Mouse (Mus musculus) ovary, postnatal 36 days (tissue): ENCODE data around the gene Cables2.

ENCODE experiments used
- DNase-seq: peaks from one replicate; pipeline ENCODE4 v3.0.0; 2022; ENCODE audit warnings: low spot score, mixed read lengths

The Cables2 gene

DNA sequence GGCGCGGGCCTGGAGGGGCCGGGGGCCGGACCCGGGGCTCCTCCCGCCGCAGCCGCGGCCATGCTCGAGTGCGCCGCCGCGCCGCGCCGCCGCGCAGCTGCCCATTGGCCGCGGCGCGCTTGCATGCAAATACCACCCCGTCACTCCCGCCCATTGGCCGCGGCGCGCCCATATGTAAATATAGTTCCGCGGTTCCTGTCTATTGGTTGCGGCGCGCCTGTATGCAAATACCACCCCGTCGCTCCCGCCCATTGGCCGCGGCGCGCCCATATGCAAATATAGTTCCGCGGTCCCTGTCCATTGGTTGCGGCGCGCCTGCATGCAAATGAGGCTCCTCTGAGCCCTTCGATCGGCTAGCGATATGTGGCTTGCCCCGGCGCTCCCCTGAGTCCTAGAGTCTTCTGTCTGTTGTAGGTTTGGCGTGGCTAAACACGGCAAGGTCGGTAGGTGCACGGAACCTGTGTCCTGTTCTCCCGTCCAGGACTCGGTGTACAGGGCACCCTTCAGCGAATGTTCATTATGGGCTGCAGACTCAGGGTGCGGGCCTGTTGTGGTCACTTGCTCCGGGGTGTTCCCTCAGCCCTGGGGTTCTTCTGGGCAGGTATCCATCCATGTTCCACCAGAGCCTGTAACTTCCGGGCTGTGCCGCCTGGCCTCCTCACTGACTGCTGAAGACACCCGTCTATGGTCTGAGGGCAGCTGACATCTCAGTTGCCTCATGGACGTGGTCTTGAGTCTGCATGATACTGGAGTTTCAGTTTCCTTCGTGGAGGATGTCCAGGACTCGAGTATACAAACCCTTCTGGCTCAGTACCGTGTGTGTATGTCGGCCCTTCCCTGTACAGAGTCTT lies at the start of gene Cables2:
TSS of gene Cables2 (minus strand) at position 103 of the 851 bp plus-strand sequence.
- peak; percentile 90 for DNase-seq

DNA sequence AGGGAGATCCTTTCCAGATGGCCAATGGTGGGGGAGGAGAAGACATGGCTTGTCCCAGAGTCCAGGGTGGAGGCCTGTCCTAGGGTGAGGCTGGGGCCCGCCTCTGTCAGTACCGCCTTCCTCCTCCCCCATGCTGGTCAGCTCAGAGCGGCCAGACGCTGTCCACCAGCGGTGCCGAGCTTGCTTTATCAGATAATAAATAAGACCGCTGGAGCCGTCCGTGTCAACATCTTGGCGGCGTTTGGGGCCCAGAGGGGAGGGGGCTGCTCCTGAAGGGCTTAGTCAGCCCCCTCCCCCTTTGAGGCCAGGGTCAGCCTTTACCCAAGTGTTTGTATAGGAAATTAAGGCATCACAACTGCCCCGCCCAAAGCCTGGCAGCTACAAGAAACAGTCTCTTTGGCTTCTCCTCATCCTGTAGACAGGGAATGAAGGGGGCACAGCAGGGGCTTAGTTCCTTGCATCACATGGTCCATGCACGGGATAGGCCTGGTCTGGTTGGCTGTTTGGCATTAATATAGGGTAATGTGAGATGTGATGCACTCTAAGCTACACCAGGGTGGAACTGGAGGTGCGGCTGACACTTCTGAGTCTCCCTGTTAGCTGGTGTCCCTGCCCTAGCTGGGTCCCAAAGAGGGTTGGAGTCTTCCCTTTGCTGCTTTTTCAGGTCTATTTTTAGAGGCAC lies 49.5 kb upstream of the Cables2 start:
- DNase-seq = no peak

DNA sequence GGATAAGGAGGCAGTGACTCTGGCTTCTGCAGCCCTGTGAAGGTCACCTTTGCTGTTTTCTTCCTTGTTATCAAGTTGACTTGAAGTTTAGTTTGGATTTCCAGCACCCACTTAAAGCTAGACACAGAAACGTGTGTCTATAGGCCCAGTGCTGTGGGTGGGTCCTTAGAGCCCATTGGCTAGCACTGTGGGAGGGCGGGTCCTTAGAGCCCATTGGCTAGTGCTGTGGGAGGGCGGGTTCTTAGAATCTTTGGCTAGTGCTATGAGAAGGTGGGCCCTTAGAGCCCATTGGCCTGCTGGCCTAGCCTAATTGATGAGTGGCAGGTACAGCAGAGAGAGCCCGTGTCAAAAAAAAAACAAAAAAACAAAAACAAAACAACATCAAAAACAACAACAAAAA lies 46.9 kb upstream of the Cables2 start:
- DNase-seq = no peak

DNA sequence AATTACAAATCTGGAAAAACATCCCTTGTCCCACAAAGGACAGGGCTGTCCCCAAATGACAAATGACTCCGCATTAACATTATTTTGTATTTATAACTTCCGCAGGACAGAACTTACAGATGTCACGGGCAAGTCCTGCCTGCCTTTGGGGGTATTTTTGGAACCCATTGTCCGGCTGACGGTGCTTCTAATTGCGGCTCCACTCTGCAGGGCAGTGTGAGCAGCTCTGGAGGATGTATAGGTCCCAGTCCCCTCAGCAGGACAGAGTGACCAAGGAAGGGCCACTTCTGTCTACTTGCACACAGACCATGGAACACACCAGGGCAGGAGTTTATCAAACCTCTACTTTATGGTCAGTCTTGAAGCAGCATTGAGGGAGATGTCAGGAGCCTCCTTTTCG lies 44.3 kb upstream of the Cables2 start:
- no peak for DNase-seq

DNA sequence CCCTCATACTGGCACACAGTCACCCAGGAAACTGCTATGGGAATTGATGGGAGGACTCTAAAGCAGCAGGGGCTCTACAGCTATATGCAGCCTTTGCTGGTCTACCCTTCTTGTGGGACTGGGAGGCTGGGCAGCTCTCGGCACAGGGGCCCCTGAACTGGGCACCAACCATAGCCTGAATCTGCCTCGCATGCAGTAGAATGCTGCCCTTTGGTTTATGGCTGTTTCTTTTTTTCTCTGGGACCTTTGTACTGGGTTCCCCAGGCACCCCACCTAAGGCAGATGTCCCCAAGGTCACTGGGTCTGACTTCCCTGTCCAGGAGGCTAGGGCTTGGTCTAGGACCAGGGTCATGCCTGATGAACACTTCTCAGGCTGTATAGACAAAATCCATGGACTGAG lies 41.0 kb upstream of the Cables2 start:
- DNase-seq = no peak

DNA sequence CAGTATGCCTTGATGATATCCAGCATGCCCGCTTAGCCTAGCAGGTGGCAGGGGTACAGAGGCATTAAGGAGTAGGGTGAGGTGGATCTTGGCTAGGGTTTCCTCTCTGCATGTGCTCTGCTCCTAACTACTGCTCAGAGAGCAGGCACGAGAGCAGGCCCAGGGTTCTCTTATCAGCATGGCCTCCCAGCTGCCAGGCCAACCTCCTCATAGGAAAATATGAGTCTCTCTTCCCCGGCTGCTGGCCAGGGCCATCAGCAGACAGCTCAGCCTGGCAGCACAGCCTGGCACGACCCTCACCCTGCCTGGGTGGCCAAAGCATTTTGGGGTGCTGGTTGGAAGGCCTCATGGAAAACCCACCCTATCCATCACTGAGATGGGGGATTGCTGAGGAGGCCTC lies 37.9 kb upstream of the Cables2 start:
- DNase-seq = no peak

DNA sequence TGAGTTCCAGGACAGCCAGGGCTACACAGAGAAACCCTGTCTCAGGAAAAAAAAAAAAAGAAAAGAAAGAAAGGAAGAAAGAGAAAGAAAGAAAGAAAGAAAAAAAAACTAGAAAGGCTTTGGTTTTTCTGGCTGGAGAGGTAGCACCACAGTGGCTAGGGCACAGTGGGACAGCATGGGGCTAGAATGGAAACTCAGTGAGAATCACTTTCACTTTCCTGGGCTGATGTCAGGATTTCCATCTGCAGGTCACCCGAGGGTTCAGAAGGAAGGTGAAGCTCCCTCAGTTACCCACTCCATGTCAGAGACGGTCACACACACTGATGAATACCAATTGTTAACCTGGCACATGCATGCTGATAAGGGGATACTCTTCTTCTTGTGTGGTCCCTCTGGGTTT lies 34.4 kb upstream of the Cables2 start:
- DNase-seq = no peak

DNA sequence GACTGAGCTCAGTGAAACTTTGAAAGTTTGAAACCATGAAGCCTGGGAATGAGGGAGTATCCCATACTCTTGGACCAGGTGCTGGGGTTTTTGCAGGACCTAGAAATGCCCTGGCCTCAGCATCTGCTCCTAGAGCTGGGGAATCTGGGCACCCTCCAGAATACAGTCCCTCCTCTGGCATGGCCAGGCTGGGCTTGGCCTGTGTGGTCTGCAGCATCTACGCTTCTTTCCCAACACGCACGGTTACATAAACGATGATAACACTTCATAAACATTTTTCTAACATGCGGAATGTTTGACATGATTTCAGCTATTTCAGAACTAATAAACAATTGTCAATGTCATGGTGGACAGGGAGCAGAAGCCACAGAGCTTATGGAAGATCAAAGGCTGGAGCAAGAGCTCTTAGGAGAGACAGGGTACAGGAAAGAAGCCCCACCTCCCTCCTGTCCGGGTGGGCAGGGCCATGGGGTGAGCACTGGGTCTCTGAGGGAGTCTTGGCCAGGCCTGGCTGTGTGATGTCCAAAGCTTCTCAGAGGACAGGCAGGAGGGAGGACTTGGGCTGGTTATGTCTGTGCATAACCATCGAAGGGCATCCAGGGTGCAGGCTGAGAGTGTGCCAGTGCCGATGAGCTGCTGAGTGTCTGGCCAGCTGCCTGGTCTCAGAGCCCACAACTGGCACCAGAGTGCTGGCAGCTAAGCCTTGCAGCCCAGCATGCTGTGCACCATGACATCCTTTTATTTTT lies 33.3 kb upstream of the Cables2 start:
- peak; percentile 10 for DNase-seq

DNA sequence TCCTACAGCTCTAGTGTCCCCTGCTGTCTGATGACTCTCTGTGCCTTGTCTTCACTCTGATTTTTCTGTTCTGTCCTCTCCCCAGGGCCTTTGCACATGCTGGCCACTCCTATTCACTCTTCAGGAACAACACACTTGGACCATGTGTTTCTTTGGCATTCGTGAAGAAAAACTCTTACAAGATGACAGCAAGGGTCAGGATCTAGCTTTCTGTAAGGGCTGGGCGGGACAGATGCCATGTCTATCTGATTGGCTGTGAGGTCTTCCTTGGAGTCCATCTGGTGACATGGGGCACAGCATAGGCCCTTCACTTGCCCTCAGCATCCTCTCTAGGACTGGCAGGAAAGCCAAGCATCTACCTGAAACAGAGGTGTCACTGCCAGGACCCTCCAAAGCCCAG lies 32.7 kb upstream of the Cables2 start:
- no peak for DNase-seq

DNA sequence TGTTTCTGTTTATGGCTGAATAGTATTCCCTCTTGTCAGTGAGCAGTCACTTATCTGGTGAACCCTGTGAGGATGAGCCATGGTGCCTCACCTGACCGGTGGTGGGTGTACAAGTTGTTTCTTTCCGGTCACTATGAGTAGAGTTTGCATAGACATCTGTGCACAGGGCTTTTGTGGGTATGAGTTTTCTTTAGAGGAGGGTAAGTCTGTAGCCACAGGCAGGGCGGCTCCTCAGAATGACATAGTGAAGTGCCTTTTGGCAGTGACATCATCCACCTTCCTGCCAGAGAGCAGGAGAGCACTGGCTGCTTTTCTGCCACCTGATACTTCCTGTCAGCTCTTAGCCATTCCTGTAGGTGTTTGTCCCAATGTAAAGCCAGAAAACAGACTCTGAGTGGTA lies 32.2 kb upstream of the Cables2 start:
- no peak for DNase-seq

DNA sequence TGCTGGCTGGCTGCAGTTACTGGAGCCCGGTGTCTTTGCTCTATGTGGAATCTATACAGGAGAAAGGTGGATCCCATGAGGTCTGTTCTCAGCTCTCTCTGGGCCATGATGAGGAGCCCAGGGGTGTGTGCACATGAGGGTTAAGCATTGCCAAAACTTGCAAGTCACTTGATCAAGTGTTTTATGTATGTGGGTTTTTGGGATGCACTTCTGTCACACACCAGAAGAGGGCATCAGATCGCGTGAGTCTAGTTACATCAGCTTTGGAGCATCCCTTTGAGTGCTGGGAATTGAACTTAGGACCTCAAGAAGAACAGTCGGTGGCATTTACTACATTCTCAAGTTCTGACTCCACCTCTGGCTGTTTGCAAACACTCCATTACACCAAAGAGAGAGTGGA lies 31.3 kb upstream of the Cables2 start:
- no peak for DNase-seq

DNA sequence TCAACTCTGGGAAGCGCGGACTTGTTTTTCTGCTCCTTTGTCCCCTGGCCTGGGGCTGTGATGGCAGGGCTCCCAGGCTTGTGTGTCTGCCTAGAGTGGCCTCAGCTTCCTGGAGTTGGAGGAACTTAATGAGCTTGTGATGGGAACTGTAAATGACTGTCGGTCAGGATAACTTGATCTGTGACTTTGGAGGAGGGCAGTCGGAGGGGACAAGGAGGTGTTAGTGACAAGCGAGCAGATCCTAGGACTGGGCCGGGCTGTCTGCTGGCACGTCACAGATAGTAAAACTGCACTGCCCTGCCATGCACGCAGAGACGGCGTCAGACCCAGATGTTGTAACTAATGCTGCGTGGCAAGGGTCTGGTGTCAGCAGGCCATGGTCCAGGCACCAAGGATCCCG lies 30.2 kb upstream of the Cables2 start:
- DNase-seq = no peak

DNA sequence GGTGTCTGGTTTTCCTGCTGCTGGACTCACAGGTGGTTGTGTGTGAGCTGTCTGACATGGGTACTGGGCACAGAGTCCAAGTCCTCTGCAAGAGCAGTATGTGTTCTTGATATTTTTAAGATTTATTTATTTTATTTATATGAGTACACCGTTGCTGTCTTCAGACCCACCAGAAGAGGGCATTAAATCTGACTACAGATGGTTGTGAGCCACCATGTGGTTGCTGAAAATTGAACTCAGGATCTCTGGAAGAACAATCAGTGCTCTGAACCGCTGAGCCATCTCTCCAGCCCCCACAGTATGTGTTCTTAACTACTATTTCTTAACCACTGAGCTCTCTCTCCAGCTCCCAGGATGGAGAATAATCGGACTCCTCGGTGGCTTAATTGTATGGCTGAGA lies 28.9 kb upstream of the Cables2 start:
- no peak for DNase-seq

DNA sequence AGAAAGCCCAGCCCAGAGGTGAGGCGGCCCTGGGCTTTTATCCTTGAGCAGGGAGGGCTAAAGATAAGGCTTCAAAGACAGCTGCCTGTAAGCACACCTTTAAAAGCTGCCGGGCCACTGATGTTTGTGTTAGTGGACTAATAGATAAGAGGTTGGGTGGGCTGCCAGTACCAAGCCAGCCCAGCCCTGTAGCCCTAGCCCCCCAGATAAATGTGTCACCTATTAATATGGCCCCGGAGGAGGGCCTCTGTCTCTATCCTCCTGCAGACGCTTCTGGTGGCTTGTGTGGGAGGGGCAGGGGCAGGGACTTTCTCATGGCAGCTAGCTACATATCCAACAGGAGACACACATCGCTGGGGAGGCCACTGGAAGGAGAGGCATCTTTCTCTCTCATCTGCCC lies 27.5 kb upstream of the Cables2 start:
- DNase-seq = no peak

DNA sequence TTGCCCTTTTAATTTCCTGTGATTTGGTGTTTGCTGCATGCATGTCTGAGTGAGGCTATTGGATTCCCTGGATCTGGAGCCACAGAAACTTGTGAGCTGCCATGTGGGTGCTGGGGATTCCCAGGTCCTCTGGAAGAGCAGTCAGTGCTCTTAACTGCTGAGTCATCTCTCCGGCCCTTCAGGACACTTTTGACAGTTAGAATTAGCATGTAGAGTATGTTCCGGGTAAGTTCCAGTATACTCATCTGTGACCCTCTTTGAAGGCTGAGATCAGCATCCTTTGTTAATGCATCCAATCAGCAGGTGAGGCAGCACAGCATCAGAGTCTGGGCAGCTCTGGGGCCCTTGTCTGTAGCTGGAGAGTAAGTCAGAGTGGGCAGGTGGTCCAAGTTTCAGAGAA lies 27.0 kb upstream of the Cables2 start:
- no peak for DNase-seq

DNA sequence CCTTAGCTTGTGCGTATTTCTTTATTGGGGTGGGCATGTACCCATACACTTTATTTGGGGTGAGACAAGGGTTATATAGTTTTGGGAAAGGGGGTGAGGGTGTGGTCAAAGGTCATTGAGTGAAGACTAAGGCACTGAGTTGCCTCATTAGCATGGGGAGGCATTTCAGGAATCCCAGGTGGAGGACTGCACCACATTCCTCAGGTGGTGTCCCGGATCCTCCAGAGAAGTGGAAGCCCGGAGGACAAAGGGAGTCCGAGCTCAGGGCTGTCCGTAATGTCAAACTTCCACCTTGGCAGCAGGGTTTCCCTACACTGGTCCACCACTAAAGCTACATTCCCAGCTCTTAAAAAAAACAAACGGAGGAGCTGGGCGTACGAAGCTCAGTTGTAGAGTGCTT lies 19.6 kb upstream of the Cables2 start:
- DNase-seq = no peak

DNA sequence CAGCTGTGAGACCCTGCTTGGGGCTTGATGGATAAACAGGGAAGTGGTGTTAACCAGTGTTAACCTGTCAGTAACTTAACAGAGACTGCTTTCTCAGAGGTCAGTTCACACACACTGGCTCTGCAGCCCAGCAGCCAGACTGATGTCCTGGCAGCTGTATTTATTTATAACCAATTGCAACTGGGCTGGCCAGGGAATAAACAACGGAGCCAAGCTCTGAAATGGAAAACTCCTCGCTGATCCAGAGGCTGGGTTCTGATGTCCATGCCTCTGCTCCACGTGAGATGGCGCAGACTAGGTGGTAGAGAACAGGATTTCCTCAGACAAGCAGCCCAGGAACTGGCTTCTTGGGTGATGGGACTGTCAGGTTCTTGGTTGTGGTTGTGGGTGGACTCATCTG lies 18.7 kb upstream of the Cables2 start:
- DNase-seq = no peak

DNA sequence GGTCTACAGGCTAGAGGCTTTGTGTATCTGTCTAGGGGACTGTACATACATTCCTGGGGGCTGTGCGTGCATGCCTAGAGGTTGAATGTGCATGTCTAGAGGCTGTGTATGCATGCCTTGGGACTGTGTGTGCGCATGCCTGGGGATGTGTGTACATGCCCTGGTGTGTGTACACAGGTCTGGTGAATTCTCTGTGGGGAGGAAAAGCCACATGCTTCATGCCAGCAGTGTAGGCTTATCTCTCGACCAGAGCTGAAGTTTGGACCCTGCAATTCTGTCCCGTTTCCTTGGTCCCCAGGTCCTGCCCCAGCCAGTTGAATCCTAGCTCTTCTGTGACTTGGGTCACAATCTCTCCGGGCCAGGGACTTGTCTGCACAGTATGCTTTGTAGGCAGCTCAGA lies 18.3 kb upstream of the Cables2 start:
- DNase-seq = no peak

DNA sequence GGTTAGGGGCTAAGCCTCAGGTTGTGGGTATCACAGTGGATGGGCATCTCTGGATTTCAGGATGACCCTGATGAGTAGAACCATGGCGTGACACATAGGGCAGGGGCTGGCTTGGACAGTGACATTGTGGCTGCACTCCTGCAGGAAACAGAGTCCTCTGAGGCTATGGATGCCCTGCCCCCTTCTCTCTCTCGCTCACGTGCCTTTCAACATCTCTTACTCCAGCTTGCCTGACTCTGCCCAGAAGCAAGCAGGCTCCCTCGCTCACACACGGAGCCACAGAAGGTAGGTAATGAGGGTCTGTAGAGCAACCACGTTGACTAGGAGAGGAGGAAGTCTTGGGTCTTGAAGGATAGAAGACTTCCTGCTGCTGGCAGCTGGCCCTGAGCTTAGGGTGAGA lies 17.2 kb upstream of the Cables2 start:
- DNase-seq = no peak

DNA sequence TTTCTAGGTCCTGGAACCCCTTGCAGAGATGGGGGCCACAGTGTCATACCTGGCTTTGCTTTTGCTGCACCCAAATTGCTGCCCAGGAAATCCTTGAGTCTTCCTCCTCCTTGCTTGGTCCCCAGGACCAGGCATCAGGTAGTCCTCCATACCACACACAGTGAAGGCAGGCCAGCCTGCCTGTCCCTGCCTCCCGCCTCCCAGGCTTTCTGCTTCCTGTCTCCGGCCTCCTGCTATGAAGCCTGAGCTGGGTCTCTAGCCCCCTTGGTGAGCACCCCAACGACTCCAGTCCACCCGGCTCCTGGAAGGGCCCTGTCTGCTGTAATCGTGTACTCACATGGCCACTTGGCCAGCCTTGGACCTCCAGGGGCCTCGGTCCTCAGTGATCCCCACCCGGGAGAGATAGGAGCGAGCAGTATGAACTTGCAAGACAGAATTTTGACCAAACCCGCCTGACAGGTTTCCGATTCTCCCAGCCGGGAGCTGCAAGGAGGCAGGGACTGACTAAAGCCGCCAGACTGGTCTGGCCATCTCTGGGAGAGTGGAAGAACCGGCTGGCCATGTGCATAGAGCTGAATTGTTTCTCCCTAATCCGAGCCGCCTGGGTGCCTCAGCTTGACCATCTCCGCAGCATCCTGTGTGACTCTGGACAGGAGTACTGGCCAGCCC lies 16.3 kb upstream of the Cables2 start, which contains the start of gene Rbbp8nl:
TSS of gene Rbbp8nl (minus strand) at position 440 of the 669 bp plus-strand sequence.
- DNase-seq = no peak

DNA sequence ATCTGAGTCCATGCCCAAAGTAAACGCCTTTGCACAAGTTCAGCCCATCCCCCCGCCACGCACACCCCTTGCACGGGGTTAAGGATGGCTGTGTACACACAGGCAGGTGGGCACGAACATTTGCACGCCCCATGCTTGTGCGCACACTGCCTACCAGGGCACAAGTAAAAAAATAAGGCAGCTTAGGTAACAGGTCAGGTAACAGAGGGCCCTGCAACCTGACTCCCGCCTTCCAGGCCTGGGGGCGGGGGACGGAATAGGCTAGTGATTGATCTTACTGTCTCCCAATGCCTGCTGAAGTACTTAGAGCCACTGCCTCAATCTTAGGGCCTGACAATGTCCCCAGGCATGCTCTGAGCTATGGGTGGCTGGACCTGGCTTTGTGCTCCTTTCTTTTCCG lies 15.7 kb upstream of the Cables2 start:
- DNase-seq = no peak

DNA sequence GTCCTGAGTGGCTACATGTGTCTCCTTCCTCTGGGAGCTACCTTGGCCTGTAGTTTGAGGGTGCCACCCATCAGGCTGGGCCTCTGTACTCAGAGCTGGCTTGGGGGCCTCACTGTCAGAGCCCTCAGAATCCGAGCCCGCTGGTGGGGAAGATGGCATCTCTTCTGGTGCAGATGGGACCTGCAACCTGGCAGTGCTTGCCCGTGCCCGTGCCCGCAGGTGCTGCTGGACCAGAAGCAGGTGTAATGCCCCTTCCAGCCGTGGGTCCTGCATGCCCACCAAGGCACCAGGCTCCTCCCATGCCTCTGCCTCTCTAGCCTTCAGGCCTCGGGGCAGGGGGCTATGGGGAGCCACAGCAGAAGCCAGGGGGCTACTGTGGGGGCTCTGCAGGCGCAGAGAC lies 6.0 kb upstream of the Cables2 start:
- DNase-seq = no peak
